9 mouse cellular contexts compared by ENCODE assay signal in the genomic region with DNA sequence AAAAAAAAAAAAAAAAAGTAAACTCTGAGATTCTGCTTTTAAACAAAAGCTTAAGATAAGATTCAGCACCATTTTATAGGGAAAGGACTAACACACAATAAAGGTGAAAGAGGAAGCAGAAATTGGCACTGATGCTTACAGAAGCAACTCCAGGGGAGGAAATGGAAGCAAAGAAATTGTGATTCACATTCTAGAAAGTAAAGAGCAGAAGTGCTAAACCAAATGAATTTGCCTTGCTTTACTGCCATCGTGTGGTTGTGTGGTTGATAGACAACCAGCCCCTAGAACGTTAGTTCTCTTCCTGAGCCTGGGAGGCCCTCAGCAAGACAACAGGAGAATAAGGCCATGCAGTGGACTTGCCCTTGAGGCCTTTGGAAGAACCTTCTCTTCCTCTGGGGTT. TPM values are rescaled to one million over a fixed set of nuclear protein-coding genes. Genes with fewer than 3 reads are reported as not detected.
DNase-seq lines count a peak whose midpoint lies in the region; ATAC-seq lines count a peak whose summit lies in the region.
"Had no signal": no experiment of that assay in that cellular context is flagged by ENCODE, and none has a peak within 500 bp of the region (broad histone marks: within the 10 kb centered on the region; RNA-seq: fewer than 3 reads in every experiment).

No protein-coding gene starts in this region.

- H3K36me3 ChIP-seq in midbrain, embryonic 10.5 days = no peaks in the 10 kb centered on the region
- H3K36me3 ChIP-seq: midbrain, embryonic 12.5 days had no signal

- no peak overlapping the region for H3K27ac ChIP-seq in midbrain, embryonic 10.5 days (replicated peaks)
- H3K27ac ChIP-seq: midbrain, embryonic 12.5 days had no signal

- no peak overlapping the region for H3K4me3 ChIP-seq in midbrain, embryonic 10.5 days
- H3K4me3 ChIP-seq: midbrain, embryonic 12.5 days had no signal

- DNase-seq in cerebellum, adult 18-20 months = peak; percentile 1 to 3
- peak; percentile 36 for DNase-seq in testis, postnatal 10 days (ENCODE audit: low spot score)
- DNase-seq in testis, postnatal 14 days (ENCODE audit: low spot score) = no peak
- peak; percentile 8 for DNase-seq in fibroblast of lung, adult 2 months (ENCODE audit: low read depth)
- peak; percentile 4 for DNase-seq in layer of hippocampus, adult 9-11 months
- peak; percentile 10 for DNase-seq in midbrain, embryonic 10.5 days (ENCODE audit: low spot score)
- no peak for DNase-seq in spleen, adult 18-20 months

- no peaks in the 10 kb centered on the region for H3K9me3 ChIP-seq in midbrain, embryonic 10.5 days (replicated peaks)
- H3K9me3 ChIP-seq: midbrain, embryonic 12.5 days had no signal

- H3K27me3 ChIP-seq in midbrain, embryonic 10.5 days (ENCODE audit: low read depth, poor library complexity, severe bottlenecking) = no peaks in the 10 kb centered on the region
- H3K27me3 ChIP-seq: midbrain, embryonic 12.5 days had no signal

- no peak for ATAC-seq in cerebellum, adult (ENCODE audit: insufficient number of reproducible peaks, low FRiP score, low TSS enrichment)

- H3K4me1 ChIP-seq in midbrain, embryonic 10.5 days = no peaks in the 10 kb centered on the region
- H3K4me1 ChIP-seq: midbrain, embryonic 12.5 days had no signal

- 8% methylated on average over 2 of the region's 2 CpGs for WGBS in midbrain, embryonic 10.5 days

RNA-seq across cellular contexts. Expression of gene Lhfpl1, which starts 41.7 kb away (rescaled TPM):
- polyA plus RNA-seq in midbrain, embryonic 10.5 days (2016; fragmentation: Nextera tagmentation; extraction: Ambion mirVana) = 0.24 and 0.48 TPM in 2 replicates

Comparison
In these comparisons a context has a peak if more than half of its experiments do, and no peak if none do; other contexts are left out.
1. DNase-seq: peak in cerebellum, adult 18-20 months (2 of 2), testis, postnatal 10 days (single experiment), fibroblast of lung, adult 2 months (single experiment), layer of hippocampus, adult 9-11 months (single experiment) and midbrain, embryonic 10.5 days (single experiment); none in testis, postnatal 14 days (single experiment) and spleen, adult 18-20 months (0 of 2).